Mouse (Mus musculus) large intestine, adult 2 months (tissue): ENCODE measurements around the gene Mst1. TPM values are rescaled to one million over a fixed set of nuclear protein-coding genes. Genes with fewer than 3 reads are reported as not detected.

Experiments
- DNase-seq: peaks from one replicate; pipeline ENCODE4 v3.0.0-alpha.2; 2012; ENCODE audit warnings: low read depth, low spot score
- WGBS: fragments of 180-500 bp; shearing (Covaris S2); methylation state at CpG from one replicate; pipeline ENCODE4 v1.1.7; 2018; 5-methylcytosine and 5-hydroxymethylcytosine counted together
- polyA plus RNA-seq: library from polyadenylated mRNA; depleted of rRNA; stranded (reverse); fragments of >200 nt; gene quantifications from 2 replicates; pipeline ENCODE4 v1.2.3, GENCODE M21; 2012; rRNA removed

Gene Mst1
- polyA plus RNA-seq, 1 experiment = 0.26 TPM

DNA sequence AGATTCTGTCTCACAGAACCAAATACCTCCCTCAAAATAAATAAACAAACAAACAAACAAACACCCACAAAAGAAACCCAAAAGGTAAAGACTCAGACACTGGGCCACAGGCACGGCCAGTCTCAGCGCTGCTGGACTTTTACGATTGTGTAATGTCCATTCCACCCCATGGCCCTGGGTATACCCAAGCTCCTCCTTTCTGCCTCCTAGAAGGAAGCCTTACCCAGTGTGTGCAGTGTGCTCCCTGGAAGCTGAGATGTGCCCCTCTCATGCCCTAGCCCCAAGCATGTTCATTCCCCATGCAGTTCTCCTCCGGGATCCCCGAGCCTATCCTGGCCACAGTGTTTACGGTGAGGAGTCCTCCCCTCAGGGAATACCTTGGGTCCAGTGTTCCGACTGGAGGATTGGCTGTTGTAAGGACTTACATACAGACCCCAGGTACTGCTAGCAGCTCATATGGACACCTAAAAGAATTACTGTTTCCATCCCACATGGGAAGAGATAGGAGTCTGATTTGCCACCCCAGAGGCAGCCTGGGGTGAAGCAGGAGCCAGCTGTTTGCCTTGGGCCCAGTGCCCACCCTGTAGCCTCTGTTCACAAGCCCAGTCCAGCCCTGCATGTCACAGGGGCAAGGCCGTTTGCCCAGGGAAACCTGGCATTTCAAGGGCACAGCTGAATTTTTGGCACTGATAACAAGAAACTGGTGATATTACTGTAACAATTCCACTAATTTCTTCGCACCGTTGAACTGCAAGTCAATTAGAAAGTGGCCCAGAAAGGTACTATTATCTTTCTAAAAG lies 41.1 kb downstream of the Mst1 start:
- 90% methylated on average over 10 of the region's 10 CpGs for WGBS
- no peak for DNase-seq

- no peak for DNase-seq
- 80% methylated on average over 4 of the region's 4 CpGs for WGBS
Observed at GRCm38 (mm10) chr9:108123916-108124315, 43.7 kb downstream of the Mst1 start.

DNA sequence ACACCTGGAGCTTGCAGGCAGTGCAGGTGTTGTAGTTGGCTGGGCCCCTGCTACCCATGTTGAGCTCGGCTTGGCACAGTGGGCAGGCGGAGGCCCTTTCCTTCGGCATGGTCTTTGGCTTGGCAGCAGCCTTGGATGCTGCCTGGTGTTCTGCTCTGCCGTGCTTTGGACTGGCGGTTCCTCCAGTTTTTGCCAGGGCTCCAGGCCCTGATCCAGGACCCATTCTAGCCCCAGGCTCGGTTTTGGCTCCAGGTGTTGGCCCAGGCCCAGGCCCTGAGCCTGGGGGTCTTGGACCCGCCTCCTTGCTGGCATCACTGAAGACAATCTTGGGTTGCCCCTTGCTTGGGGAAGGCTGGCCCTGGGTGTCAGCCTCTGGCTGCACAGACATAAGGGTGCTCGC lies 45.5 kb downstream of the Mst1 start:
- WGBS = 90% methylated on average over 8 of the region's 8 CpGs
- DNase-seq = no peak

- WGBS = 35% methylated on average over 17 of the region's 17 CpGs
- DNase-seq = no peak
Observed at GRCm38 (mm10) chr9:108126436-108127180, 46.4 kb downstream of the Mst1 start.

DNA sequence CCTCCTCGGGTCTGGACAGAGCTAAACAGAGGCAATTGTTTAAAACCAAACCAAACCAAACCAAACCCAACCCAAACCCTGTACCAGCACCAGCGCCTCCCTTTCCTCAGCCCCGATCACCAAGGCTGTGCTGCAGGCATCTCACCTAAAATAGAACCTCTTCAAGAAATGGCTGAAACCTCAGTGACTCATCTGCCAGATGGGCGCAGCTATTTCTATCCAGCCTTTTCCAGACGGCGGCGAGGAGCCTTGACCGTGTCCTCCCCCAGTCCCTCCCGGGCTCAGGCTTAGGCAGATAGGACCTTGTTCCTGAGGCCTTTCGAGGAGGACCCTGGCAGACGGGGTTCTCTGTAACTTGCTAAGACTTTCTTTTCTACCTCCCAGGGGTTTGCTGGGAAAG lies 48.0 kb downstream of the Mst1 start:
- 80% methylated on average over 11 of the region's 11 CpGs for WGBS
- no peak for DNase-seq

DNA sequence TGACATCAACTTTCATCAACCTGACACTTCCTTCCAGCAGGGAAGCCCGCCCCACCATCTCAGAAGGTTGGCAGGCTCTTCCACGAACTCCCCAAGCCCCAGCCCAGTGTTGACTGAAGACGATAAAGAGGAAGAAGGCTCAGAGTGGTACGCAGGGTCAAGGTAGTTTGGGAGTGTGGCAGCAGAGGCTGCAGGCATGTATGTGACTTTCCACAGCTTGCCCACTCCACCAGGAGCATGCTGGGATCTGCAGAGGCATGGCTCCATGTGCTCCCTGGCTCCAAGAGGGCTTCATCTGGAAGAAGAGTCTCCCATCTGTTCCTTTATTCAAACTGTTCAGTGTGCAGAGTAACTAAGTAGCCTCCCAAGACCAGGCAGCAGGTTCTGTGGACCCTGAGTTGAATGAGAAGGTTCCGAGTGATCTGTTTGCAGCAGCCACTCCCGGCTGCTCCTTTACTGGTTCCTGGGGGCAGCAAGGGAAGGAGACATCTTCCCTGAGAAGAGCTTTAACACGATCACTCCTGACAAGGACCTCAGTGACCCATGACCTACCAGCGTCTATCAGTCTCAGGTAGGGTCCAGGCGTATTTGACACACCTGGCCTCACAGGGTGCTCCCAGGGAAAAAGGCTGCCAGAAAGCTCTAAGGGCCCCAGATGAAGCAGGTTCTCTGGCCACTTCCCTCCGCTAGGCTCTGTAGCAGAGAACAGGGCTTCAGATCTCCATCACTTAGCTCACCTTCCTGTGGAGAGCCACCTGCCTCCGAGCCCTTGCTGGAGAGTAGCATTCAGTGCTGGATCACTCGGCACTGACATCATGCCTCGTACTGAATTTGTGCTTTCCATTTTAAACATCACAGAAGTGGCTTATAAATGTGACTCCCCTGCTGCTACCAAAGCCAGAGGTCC lies 49.1 kb downstream of the Mst1 start:
- no peak for DNase-seq
- WGBS = 80% methylated on average over 13 of the region's 13 CpGs

GRCm38 (mm10) chr9:108131502-108131901 lies 51.3 kb downstream of the Mst1 start:
- DNase-seq = no peak
- 88% methylated on average over 5 of the region's 5 CpGs for WGBS

- no peak for DNase-seq
- WGBS = 96% methylated on average over 3 of the region's 3 CpGs
Observed at GRCm38 (mm10) chr9:108132373-108132772, 52.1 kb downstream of the Mst1 start.

DNA sequence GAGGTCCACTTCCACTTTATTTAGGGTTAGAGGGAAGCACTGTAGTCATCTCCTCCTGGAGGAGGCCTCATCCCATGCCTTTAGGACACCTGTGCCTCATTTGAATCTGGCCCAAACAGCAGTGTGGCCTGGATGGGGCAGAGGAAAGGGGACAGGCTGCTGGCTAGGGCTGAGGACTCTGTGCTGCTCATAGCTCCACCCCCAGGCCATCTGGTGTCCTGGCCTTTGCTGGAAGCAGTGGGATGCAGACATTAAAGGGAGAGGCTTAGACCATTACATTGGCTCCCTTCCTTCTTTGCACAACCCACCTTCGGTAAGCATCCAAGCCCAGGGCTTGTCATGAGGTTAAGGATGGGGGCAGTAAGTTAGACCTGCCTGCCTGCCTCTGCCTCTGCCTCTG lies 53.2 kb downstream of the Mst1 start:
- no peak for DNase-seq
- 47% methylated on average over 1 of the region's 1 CpGs for WGBS

Other genes with a start within 250 kb of the Mst1 start
- gene Rbm6, start 207.2 kb upstream of the Mst1 start, polyA plus RNA-seq = 19.0 and 24.5 TPM in 2 replicates
- 67.5 and 92.5 TPM in 2 replicates for gene Mon1a, start 192.3 kb upstream of the Mst1 start, polyA plus RNA-seq
- 77.1 and 101 TPM in 2 replicates for gene Mst1r, start 173.6 kb upstream of the Mst1 start, polyA plus RNA-seq
- gene Actl11, start 152.0 kb upstream of the Mst1 start, polyA plus RNA-seq = not detected in 2 replicates
- gene Camkv, start 144.8 kb upstream of the Mst1 start, polyA plus RNA-seq = 0.02 TPM in 1 of 2 replicates, not detected in the other
- 3.7 and 5.1 TPM in 2 replicates for gene Traip, start 130.3 kb upstream of the Mst1 start, polyA plus RNA-seq
- 114 and 158 TPM in 2 replicates for gene Uba7, start 104.9 kb upstream of the Mst1 start, polyA plus RNA-seq
- gene Gm20661, start 97.4 kb upstream of the Mst1 start, polyA plus RNA-seq = 0.14 TPM in 1 of 2 replicates, not detected in the other
- gene Inka1, start 94.6 kb upstream of the Mst1 start, polyA plus RNA-seq = 3.0 and 3.4 TPM in 2 replicates
- 1.0 and 1.7 TPM in 2 replicates for gene Cdhr4, start 87.9 kb upstream of the Mst1 start, polyA plus RNA-seq
- 0.86 and 1.3 TPM in 2 replicates for gene Gm20662, start 84.1 kb upstream of the Mst1 start, polyA plus RNA-seq
- gene Ip6k1, start 77.9 kb upstream of the Mst1 start, polyA plus RNA-seq = 57.1 and 90.1 TPM in 2 replicates
- gene Gmppb, start 31.2 kb upstream of the Mst1 start, polyA plus RNA-seq = 75.3 and 77.6 TPM in 2 replicates
- gene Amigo3, start 27.3 kb upstream of the Mst1 start, polyA plus RNA-seq = 10.7 and 12.7 TPM in 2 replicates
- 47.7 and 86.0 TPM in 2 replicates for gene Rnf123, start 2.9 kb downstream of the Mst1 start, polyA plus RNA-seq
- 173 and 195 TPM in 2 replicates for gene Apeh, start 14.2 kb downstream of the Mst1 start, polyA plus RNA-seq
- gene Bsn, start 109.9 kb downstream of the Mst1 start, polyA plus RNA-seq = 2.0 and 2.2 TPM in 2 replicates
- gene Dag1, start 183.5 kb downstream of the Mst1 start, polyA plus RNA-seq = 33.9 and 66.1 TPM in 2 replicates
- 5.8 and 6.5 TPM in 2 replicates for gene Nicn1, start 210.0 kb downstream of the Mst1 start, polyA plus RNA-seq
- 2.3 and 3.4 TPM in 2 replicates for gene Amt, start 216.4 kb downstream of the Mst1 start, polyA plus RNA-seq
- 130 and 145 TPM in 2 replicates for gene Rhoa, start 225.7 kb downstream of the Mst1 start, polyA plus RNA-seq
- gene Tcta, start 225.7 kb downstream of the Mst1 start, polyA plus RNA-seq = 45.9 and 48.1 TPM in 2 replicates